Mouse (Mus musculus) B cell, adult 62 days (primary cell): ENCODE measurements around the gene Lrrc32. TPM values are rescaled to one million over a fixed set of nuclear protein-coding genes. Genes with fewer than 3 reads are reported as not detected.

ENCODE experiments used
- total RNA-seq: library from RNA; stranded (reverse); gene quantifications from 4 replicates; pipeline ENCODE4 v1.2.4, GENCODE M21; 2023

Lrrc32 gene
- 1.9 to 2.6 TPM (median 2.1 TPM) in 4 replicates for total RNA-seq

DNA sequence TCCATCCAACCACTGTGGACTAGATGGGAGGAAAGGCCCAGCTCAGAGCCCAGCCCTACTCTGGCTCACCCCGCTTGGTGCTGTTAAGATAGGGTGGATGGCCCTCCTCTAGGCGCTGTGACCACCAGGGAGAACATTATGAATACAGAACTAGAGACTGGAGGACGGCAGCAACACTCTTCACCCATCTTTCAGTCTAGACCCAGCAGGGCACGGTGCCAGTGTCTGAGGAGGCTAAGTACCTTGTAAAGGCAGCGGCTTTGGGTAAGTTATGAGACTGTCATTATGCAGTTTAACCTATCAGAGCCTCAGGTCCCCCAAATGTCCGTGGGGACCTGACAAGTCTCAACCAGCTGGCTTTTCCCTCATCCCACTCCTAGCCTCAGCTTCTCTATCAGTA, at the start of gene Lrrc32:
Gene Lrrc32, plus strand, starts transcription at position 153 of the 400 bp plus-strand sequence.

DNA sequence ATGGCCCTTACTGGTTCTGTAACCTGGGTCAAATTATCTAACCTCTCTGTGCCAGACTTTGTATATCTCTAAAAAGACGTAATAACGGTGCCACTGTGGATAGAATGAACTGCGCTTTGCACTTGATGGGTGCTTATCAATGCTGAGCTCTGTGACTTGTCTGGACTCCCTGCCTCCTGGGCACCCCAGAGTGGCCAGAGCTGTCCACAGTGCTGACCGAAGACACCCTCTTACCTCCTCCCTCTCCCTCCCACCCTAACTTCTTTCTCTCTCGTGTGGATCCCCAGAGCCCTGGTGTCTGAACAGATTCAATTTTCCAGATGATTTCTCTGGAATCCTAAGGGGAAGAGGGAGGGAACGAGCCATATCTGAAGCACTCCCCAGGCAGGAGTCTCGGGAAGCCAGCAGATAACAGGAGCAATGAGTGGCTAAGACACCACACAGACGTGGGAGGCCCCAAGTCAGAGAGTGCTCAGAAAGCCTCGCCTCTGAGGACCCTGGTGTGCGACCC, 49.1 kb upstream of the Lrrc32 start, which contains the start of gene Gucy2d:
Gene Gucy2d, plus strand, starts transcription at position 461 of the 511 bp plus-strand sequence.

Other genes with a start within 250 kb of the Lrrc32 start
- 6.9 to 9.2 TPM (median 8.7 TPM) in 4 replicates for gene Acer3, start 168.1 kb upstream of the Lrrc32 start, total RNA-seq
- gene Tsku, start 128.0 kb upstream of the Lrrc32 start, total RNA-seq: not detected in 4 replicates
- not detected in 4 replicates for gene Gucy2d, start 48.9 kb upstream of the Lrrc32 start, total RNA-seq
- gene Emsy, start 167.5 kb downstream of the Lrrc32 start, total RNA-seq: 69.3 to 86.5 TPM (median 74.5 TPM) in 4 replicates
- gene Thap12, start 213.8 kb downstream of the Lrrc32 start, total RNA-seq: 42.6 to 50.7 TPM (median 47.5 TPM) in 4 replicates